Mouse (Mus musculus) myocyte (in vitro differentiated cells): ENCODE results near the gene RPS10-NUDT3.

Experiments
- CEBPB ChIP-seq: IDR thresholded peaks from 2 replicates; pipeline ENCODE4 v1.6.1; 2011; ENCODE audit warnings: mild to moderate bottlenecking, moderate library complexity; ENCODE audit not compliant: poor library complexity, insufficient read depth, severe bottlenecking
- E2F4 ChIP-seq: IDR thresholded peaks from one replicate; pipeline ENCODE4 v1.6.1; 2011; ENCODE audit warnings: mild to moderate bottlenecking, control low read depth, moderate library complexity; ENCODE audit not compliant: insufficient read depth
- MAX ChIP-seq: IDR thresholded peaks from one replicate; pipeline ENCODE4 v1.6.1; 2011; ENCODE audit warnings: low read depth, mild to moderate bottlenecking, control low read depth
- MYOG ChIP-seq, 3 experiments: IDR thresholded peaks; one replicate each; pipeline ENCODE4 v1.6.1; 2011; ENCODE audit warnings: control low read depth in 2 of 3, low read depth in 2 of 3, mild to moderate bottlenecking in 2 of 3; ENCODE audit not compliant: insufficient read length in 2 of 3, control insufficient read depth in 1 of 3, insufficient read depth in 1 of 3
- POLR2A ChIP-seq: IDR thresholded peaks from one replicate; pipeline ENCODE4 v1.6.1; 2011; ENCODE audit warnings: low read depth, mild to moderate bottlenecking, control low read depth, moderate library complexity; ENCODE audit not compliant: insufficient read length
- SRF ChIP-seq: IDR thresholded peaks from one replicate; pipeline ENCODE4 v1.6.1; 2011; ENCODE audit warnings: low read depth; ENCODE audit not compliant: control insufficient read depth, insufficient read length
- TCF12 ChIP-seq: IDR thresholded peaks from one replicate; pipeline ENCODE4 v1.6.1; 2011; ENCODE audit warnings: mild to moderate bottlenecking, control low read depth; ENCODE audit not compliant: poor library complexity, insufficient read depth, severe bottlenecking
- USF1 ChIP-seq: IDR thresholded peaks from one replicate; pipeline ENCODE4 v1.6.1; 2011; ENCODE audit warnings: low read depth, mild to moderate bottlenecking, control low read depth, moderate library complexity

- TF ChIP-seq E2F4 (no peak), MYOG (IDR thresholded peaks at IDR 0.05; ENCODE audit: control insufficient read depth in 1 of 3, insufficient read depth in 1 of 3, insufficient read length in 2 of 3, low read depth in 2 of 3) (no peak), MAX (no peak), CEBPB (no peak), TCF12 (no peak), SRF (no peak), POLR2A (no peak), USF1 (no peak)
These were observed 56.5 kb downstream of the RPS10-NUDT3 start for GRCm38 (mm10) chr17:27578487-27578886.
